Mouse (Mus musculus) megakaryocyte, embryonic 14.5 days (primary cell): ENCODE data around the gene Wdr83os. TPM values are rescaled to one million over a fixed set of nuclear protein-coding genes. Genes with fewer than 3 reads are reported as not detected.
"Not testable (repeated sequence)": the region's sequence is repeated elsewhere in the genome, so short reads cannot be mapped to it uniquely, and the experiment has no call there.

Source experiments
- H3K27me3 ChIP-seq: replicated peaks from 2 replicates; pipeline ENCODE3; 2012; ENCODE audit warnings: inconsistent platforms
- H3K36me3 ChIP-seq: replicated peaks from 2 replicates; pipeline ENCODE3; 2012; ENCODE audit warnings: low read length, inconsistent platforms, mixed read lengths
- H3K4me1 ChIP-seq: 2 replicates; pipeline ENCODE4 v1.6.1; 2012; ENCODE audit warnings: inconsistent platforms
- H3K4me3 ChIP-seq: replicated peaks from 2 replicates; pipeline ENCODE3; 2012; ENCODE audit warnings: moderate library complexity, mild to moderate bottlenecking, inconsistent platforms
- H3K9me3 ChIP-seq: 2 replicates; pipeline ENCODE4 v1.6.1; 2012; ENCODE audit warnings: inconsistent platforms
- FLI1 ChIP-seq: IDR thresholded peaks from 2 replicates; pipeline ENCODE4 v1.6.1; 2012; ENCODE audit warnings: low read length, inconsistent platforms, mixed read lengths
- GATA1 ChIP-seq: IDR thresholded peaks from 3 replicates; pipeline ENCODE4 v1.6.1; 2012; ENCODE audit warnings: mixed read lengths, low read length, inconsistent platforms, borderline replicate concordance
- polyA plus RNA-seq: library from polyadenylated mRNA; stranded (reverse); fragments of >175 nt; gene quantifications from 2 replicates; pipeline ENCODE4 v1.2.3, GENCODE M21; 2012; ENCODE audit warnings: low replicate concordance; ENCODE audit not compliant: insufficient read depth

Wdr83os gene
- polyA plus RNA-seq, 1 experiment: 10.6 TPM

DNA sequence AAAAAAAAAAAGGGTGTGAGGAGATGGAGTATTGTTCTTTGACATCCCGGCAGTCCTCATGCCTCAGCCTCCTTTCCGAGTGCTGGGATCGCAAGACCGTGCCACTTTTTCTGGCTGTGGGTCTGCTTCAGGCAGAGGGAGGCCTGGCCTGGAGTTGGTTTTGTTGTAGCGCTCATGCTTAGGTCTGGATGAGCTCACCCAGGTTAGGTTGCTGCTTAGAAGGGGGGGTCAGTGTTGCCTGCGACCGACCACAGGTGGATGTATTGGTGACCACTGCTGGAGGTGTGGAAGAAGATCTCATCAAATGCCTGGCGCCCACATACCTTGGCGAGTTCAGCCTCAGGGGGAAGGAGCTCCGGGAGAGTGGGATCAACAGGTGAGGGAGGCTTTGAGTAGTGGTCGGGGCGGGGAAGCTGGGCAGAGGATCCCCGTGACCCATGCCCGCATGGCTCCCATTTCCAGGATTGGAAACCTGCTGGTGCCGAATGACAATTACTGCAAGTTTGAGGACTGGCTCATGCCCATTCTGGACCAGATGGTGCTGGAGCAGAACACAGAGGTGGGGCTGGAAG is 7.4 kb upstream of the Wdr83os start:
- Histone ChIP-seq H3K4me1 (peaks cover 39% of the 10 kb centered on the region), H3K27me3 (no peaks in the 10 kb centered on the region), H3K4me3 (peak overlapping the region; percentile 65), H3K36me3 (peaks cover 61% of the 10 kb centered on the region), H3K9me3 (no peaks in the 10 kb centered on the region)
- TF ChIP-seq GATA1 (no peak), FLI1 (no peak)

DNA sequence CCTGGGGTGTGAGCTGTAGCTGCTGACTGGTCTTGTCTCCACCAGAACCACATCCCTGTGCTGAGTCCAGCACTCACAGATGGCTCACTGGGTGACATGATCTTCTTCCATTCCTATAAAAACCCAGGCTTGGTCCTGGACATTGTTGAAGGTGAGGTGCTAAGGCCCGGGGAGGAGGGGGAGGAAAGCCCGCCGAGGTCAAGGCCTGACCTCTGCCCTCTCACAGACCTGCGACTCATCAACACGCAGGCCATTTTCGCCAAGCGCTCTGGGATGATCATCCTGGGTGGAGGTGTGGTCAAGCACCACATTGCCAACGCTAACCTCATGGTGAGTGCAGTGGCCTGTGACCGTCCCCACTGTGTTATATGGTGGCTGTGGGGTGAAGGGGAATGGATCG is 6.4 kb upstream of the Wdr83os start:
- Histone ChIP-seq H3K4me1 (peaks cover 49% of the 10 kb centered on the region), H3K36me3 (peaks cover 63% of the 10 kb centered on the region), H3K27me3 (no peaks in the 10 kb centered on the region), H3K9me3 (no peaks in the 10 kb centered on the region), H3K4me3 (peak overlapping the region; percentile 55)
- TF ChIP-seq FLI1: no peak
- no peak for TF ChIP-seq GATA1

DNA sequence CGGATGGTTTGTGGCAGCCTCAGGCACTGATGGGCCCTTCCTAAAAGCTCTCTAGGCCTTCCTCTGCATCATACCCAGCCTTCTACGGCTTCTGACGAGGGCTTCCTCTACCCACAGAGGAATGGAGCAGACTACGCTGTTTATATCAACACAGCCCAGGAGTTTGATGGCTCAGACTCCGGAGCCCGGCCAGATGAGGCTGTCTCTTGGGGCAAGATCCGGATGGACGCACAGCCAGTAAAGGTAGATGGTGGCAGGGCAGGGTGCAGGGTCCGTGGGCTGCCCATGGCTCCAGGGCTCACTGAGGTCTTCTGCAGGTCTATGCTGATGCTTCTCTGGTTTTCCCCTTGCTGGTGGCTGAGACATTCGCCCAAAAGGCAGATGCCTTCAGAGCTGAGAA is 5.9 kb upstream of the Wdr83os start:
- TF ChIP-seq GATA1 (no peak), FLI1 (no peak)
- Histone ChIP-seq H3K36me3 (peaks cover 66% of the 10 kb centered on the region), H3K4me3 (no peak overlapping the region), H3K4me1 (peaks cover 54% of the 10 kb centered on the region), H3K9me3 (no peaks in the 10 kb centered on the region), H3K27me3 (no peaks in the 10 kb centered on the region)

DNA sequence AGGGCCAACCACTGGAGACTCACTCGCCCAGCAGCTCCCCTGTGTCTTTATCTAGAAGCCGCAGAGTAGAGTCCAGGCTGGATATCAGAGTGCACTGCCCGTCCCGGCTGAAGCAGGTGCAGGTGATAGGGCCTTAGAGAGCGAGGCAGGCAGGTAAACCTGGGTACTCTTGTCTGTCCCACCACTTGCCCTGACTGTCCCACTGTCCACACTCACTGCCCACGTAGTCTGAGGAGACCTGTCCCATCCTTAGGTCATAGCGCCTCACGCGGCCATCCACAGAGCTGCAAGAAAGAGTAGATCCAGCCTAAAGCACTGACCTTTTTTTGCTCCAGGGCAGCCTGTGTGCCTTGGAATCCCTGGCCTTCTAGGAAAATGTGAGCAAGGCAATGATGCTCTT is 4.5 kb upstream of the Wdr83os start:
- H3K4me1 ChIP-seq: peaks cover 56% of the 10 kb centered on the region
- peaks cover 62% of the 10 kb centered on the region for H3K36me3 ChIP-seq
- no peak overlapping the region for H3K4me3 ChIP-seq
- TF ChIP-seq FLI1 (no peak), GATA1 (no peak)
- no peaks in the 10 kb centered on the region for H3K9me3 ChIP-seq
- H3K27me3 ChIP-seq: no peaks in the 10 kb centered on the region

DNA sequence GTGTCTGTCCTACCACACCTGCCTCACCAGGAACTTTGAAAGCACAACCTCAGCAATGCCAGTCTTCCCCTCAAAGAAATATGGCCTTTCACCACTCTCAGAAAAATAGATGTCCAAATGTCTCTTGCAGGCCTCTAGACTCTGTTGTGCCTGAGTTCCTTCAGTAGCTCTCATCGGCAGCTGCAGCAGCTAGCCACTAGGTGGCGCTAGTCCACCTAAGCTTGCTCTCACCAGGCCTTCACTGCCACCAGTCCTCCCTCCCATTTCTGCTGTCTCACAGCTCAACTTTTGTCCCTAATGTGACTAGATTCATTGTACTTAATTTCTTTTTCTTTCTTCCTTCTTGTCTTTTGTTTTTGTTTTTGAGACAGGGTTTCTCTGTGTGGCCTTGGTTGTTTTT is 3.5 kb upstream of the Wdr83os start:
- Histone ChIP-seq H3K9me3 (no peaks in the 10 kb centered on the region), H3K27me3 (no peaks in the 10 kb centered on the region), H3K36me3 (peaks cover 62% of the 10 kb centered on the region), H3K4me3 (no peak overlapping the region), H3K4me1 (peaks cover 63% of the 10 kb centered on the region)
- no peak for TF ChIP-seq FLI1
- TF ChIP-seq GATA1: no peak

DNA sequence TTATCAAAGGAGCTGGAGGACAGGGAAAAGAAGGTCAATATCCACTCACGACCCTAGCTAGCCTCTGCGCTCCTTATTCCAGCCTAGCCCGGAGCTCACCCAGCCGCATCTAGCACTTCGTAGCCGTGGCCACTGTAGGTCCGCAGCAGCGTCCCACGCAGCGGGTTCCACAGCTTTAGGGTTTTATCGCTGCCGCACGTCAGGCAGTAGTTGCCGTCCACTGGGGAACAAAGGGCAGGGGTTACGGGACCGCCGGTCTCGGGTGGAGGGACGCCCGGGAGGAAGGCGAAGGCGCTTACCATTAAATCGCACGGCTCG is 367 bp upstream of the Wdr83os start:
- no peaks in the 10 kb centered on the region for H3K9me3 ChIP-seq
- H3K4me1 ChIP-seq: peaks cover 72% of the 10 kb centered on the region
- H3K36me3 ChIP-seq: peaks cover 42% of the 10 kb centered on the region
- no peak for TF ChIP-seq FLI1
- TF ChIP-seq GATA1: no peak
- peak overlapping the region; percentile 99 for H3K4me3 ChIP-seq
- no peaks in the 10 kb centered on the region for H3K27me3 ChIP-seq

DNA sequence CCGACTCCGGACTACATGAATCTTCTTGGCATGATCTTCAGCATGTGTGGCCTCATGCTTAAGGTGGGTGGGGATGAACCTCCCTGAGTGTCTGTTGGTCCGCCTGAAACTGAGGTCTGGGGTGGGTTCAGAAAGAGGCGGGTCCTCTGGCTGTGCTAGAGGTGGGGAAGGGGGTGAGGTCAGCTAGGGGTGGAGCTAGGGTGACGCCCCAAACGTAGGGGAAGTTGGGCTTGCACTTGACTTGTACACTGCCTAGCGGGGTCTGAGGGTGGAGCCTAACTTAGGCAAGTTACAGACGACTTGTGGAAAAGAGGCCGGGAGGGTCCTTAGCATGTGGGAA is 646 bp downstream of the Wdr83os start, which contains the start of gene Wdr83:
TSS of gene Wdr83 (minus strand) at position 91 of the 340 bp plus-strand sequence.
- H3K9me3 ChIP-seq: no peaks in the 10 kb centered on the region
- TF ChIP-seq FLI1 (no peak), GATA1 (no peak)
- H3K4me3 ChIP-seq: peak within 1 kb of the TSS; percentile 99
- peaks cover 40% of the 10 kb centered on the region for H3K36me3 ChIP-seq
- H3K4me1 ChIP-seq: peaks cover 75% of the 10 kb centered on the region
- no peaks in the 10 kb centered on the region for H3K27me3 ChIP-seq

DNA sequence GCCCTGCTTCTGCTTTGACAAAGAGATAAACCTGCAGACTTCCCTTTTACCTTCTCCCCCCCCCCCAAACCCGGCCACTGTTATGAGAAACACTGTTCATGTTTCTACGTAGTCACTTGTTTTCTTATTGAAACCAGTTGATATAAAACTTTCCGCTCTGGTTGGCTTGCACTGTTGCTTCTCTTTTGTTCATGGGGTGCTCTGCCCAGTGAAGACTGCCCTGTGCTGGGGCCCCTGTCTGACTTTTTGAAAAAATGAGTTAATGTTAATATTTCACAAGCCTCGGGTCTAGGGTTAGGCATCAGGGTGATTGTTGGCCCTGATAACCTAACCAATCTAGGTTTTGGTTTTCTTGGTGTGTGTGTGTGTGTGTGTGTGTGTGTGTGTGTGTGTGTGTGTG is 1.6 kb downstream of the Wdr83os start:
- Histone ChIP-seq H3K36me3 (peaks cover 41% of the 10 kb centered on the region), H3K4me1 (peaks cover 70% of the 10 kb centered on the region), H3K4me3 (peak overlapping the region; percentile 94)
- H3K9me3 ChIP-seq, H3K27me3 ChIP-seq: not testable (repeated sequence)

DNA sequence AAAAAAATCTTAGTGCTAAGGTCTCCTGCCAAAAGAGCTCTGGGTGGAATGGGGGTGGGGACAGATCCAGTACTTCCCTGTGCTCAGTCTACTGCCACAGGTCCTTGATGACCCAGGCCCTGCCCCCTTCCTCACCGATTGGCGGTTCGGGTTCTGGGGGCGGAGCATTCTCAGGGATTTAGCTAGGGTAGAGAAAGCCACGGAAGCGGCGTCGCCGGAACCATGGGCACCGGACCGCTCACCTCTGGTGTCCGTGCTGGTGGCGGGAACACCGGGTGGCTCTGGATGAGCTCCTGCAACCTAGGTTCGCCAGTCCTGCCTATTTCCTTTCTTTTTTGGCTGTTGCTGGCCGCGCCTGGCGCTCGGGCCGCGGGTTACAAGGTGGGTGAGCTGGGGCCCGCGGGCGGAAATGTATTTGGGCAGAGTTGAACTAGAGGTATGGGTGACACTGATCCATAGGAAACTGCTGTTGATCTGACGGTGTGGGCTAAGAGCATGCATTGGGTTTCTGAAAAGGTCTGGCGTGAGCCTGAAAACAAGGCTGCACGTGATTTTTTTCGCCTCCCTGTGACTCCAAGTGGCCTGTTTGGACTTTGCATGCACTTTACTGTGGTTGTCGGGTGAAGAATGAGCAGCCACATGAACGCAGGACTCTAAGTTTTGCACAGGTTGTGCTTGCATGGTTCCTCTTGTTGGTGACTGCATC is 2.7 kb downstream of the Wdr83os start, which contains the start of gene Man2b1:
TSS of gene Man2b1 (plus strand) at position 163 of the 706 bp plus-strand sequence.
- no peaks in the 10 kb centered on the region for H3K9me3 ChIP-seq
- H3K4me1 ChIP-seq: peaks cover 69% of the 10 kb centered on the region
- TF ChIP-seq GATA1 (no peak), FLI1 (no peak)
- H3K4me3 ChIP-seq: peak within 1 kb of the TSS; percentile 94
- peaks cover 45% of the 10 kb centered on the region for H3K36me3 ChIP-seq
- no peaks in the 10 kb centered on the region for H3K27me3 ChIP-seq

DNA sequence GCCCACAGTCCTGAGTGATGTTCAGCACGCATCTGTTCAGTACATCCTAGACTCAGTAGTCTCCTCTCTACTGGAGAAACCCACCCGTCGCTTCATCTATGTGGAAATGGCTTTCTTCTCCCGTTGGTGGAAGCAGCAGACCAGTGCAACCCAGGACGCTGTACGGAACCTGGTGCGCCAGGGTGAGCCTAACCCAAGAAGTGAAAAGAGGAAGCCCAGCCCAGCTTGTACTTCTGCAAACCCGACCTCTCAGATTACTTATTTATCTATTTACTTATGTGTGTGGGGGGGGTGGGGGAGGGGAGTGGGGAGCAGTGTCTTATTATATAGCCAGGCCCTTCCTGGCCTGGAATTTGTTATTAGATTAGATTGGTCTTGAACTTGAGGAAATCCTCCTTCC is 4.1 kb downstream of the Wdr83os start:
- H3K4me1 ChIP-seq: peaks cover 55% of the 10 kb centered on the region
- TF ChIP-seq GATA1 (no peak), FLI1 (no peak)
- no peaks in the 10 kb centered on the region for H3K27me3 ChIP-seq
- H3K4me3 ChIP-seq: peak overlapping the region; percentile 94
- peaks cover 45% of the 10 kb centered on the region for H3K36me3 ChIP-seq
- no peaks in the 10 kb centered on the region for H3K9me3 ChIP-seq

DNA sequence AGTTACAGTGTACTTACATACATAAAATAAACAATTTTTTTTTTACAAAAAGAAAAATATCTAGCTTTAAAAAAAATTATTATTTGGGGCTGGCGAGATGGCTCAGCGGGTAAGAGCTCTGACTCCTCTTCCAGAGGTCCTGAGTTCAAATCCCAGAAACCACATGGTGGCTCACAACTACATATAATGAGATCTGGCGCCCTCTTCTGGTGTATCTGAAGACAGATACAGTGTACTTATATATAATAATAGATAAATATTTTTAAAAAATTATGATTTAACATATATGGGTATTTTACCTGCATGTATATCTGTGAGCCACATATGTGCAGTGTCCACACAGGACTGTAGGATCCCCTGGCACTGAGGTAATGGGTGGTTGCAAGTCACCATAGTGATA is 5.7 kb downstream of the Wdr83os start:
- Histone ChIP-seq H3K4me3 (no peak overlapping the region), H3K4me1 (peaks cover 44% of the 10 kb centered on the region), H3K9me3 (no peaks in the 10 kb centered on the region), H3K27me3 (no peaks in the 10 kb centered on the region), H3K36me3 (peaks cover 52% of the 10 kb centered on the region)
- TF ChIP-seq GATA1 (no peak), FLI1 (no peak)
